Mouse (Mus musculus): Measurements from ENCODE around the gene Hnf4a.
A peak's percentile ranks its signal among the peaks of the same experiment; 100 is the strongest.
"Not testable (repeated sequence)": the region's sequence is repeated elsewhere in the genome, so short reads cannot be mapped to it uniquely, and the experiment has no call there.

The Hnf4a gene

GRCm38 (mm10) chr2:163506300-163507004 is at the start of gene Hnf4a:
Gene Hnf4a (plus strand): TSS chr2:163506808.
- no peak for DNase-seq (ENCODE audit: low spot score in 2 of 2)

- DNase-seq (ENCODE audit: low spot score in 2 of 2): no peak
Observed at GRCm38 (mm10) chr2:163458539-163459265, 47.9 kb upstream of the Hnf4a start.

- DNase-seq (ENCODE audit: low spot score in 2 of 2): no peak
Observed at GRCm38 (mm10) chr2:163459380-163459779, 47.2 kb upstream of the Hnf4a start.

- no peak for DNase-seq (ENCODE audit: low spot score in 2 of 2)
Observed at GRCm38 (mm10) chr2:163460622-163461021, 46.0 kb upstream of the Hnf4a start.

GRCm38 (mm10) chr2:163461307-163461706 is 45.3 kb upstream of the Hnf4a start:
- DNase-seq (ENCODE audit: low spot score in 2 of 2): not testable (repeated sequence)

GRCm38 (mm10) chr2:163462386-163462785 is 44.2 kb upstream of the Hnf4a start:
- DNase-seq (ENCODE audit: low spot score in 2 of 2): no peak

- no peak for DNase-seq (ENCODE audit: low spot score in 2 of 2)
Observed at GRCm38 (mm10) chr2:163462801-163463200, 43.8 kb upstream of the Hnf4a start.

GRCm38 (mm10) chr2:163463251-163463769 is 43.3 kb upstream of the Hnf4a start:
- no peak for DNase-seq (ENCODE audit: low spot score in 2 of 2)

- DNase-seq (ENCODE audit: low spot score in 2 of 2): no peak
Observed at GRCm38 (mm10) chr2:163463998-163464397, 42.6 kb upstream of the Hnf4a start.

GRCm38 (mm10) chr2:163464562-163464961 is 42.0 kb upstream of the Hnf4a start:
- DNase-seq (ENCODE audit: low spot score in 2 of 2): no peak

GRCm38 (mm10) chr2:163466771-163467170 is 39.8 kb upstream of the Hnf4a start:
- no peak for DNase-seq (ENCODE audit: low spot score in 2 of 2)

GRCm38 (mm10) chr2:163467585-163467984 is 39.0 kb upstream of the Hnf4a start:
- no peak for DNase-seq (ENCODE audit: low spot score in 2 of 2)

- no peak for DNase-seq (ENCODE audit: low spot score in 2 of 2)
Observed at GRCm38 (mm10) chr2:163468866-163469265, 37.7 kb upstream of the Hnf4a start.

- DNase-seq (ENCODE audit: low spot score in 2 of 2): no peak
Observed at GRCm38 (mm10) chr2:163469711-163470110, 36.9 kb upstream of the Hnf4a start.

GRCm38 (mm10) chr2:163471136-163471535 is 35.5 kb upstream of the Hnf4a start:
- DNase-seq (ENCODE audit: low spot score in 2 of 2): no peak

GRCm38 (mm10) chr2:163471710-163472465 is 34.7 kb upstream of the Hnf4a start:
- DNase-seq (ENCODE audit: low spot score in 2 of 2): no peak

GRCm38 (mm10) chr2:163472466-163472851 is 34.1 kb upstream of the Hnf4a start, which contains the start of gene Fitm2:
Gene Fitm2 (minus strand): TSS chr2:163472629.
- peak; percentile 92 for DNase-seq (ENCODE audit: low spot score in 2 of 2)

GRCm38 (mm10) chr2:163480191-163480825 is 26.3 kb upstream of the Hnf4a start:
- no peak for DNase-seq (ENCODE audit: low spot score in 2 of 2)

GRCm38 (mm10) chr2:163481539-163482029 is 25.0 kb upstream of the Hnf4a start:
- DNase-seq (ENCODE audit: low spot score in 2 of 2): no peak

GRCm38 (mm10) chr2:163487360-163487759 is 19.2 kb upstream of the Hnf4a start:
- DNase-seq (ENCODE audit: low spot score in 2 of 2): no peak

GRCm38 (mm10) chr2:163489725-163490291 is 16.8 kb upstream of the Hnf4a start:
- DNase-seq (ENCODE audit: low spot score in 2 of 2): no peak

Data from spleen, postnatal 36 days (tissue).